Mouse (Mus musculus) left cerebral cortex, adult 18-20 months (tissue): ENCODE measurements around the gene Nid1. TPM values are rescaled to one million over a fixed set of nuclear protein-coding genes. Genes with fewer than 3 reads are reported as not detected.
A peak's percentile ranks its signal among the peaks of the same experiment; 100 is the strongest.

Source experiments
- DNase-seq, 2 experiments: peaks; one replicate each; pipeline ENCODE4 v3.0.0; 2021 to 2022; ENCODE audit warnings: low spot score in 2 of 2, mixed read lengths in 1 of 2
- total RNA-seq, 2 experiments: library from RNA; stranded (reverse); gene quantifications; 2 replicates each; pipeline ENCODE4 v1.2.3; 2021

The Nid1 gene
- total RNA-seq, 2 experiments from 2014 or later, result 4.5 to 4.9 TPM

GRCm38 (mm10) chr13:13537272-13538015, 100.1 kb downstream of the Nid1 start:
- no peak for DNase-seq

GRCm38 (mm10) chr13:13538585-13539300, 101.4 kb downstream of the Nid1 start:
- DNase-seq, result no peak

- peak in 1 of 2 experiments; percentile 51 for DNase-seq
These were observed 105.7 kb downstream of the Nid1 start for GRCm38 (mm10) chr13:13543073-13543472.

- DNase-seq, result peak; percentile 80 to 84
These were observed 109.4 kb downstream of the Nid1 start for GRCm38 (mm10) chr13:13546792-13547191.

- no peak for DNase-seq
These were observed 110.5 kb downstream of the Nid1 start for GRCm38 (mm10) chr13:13547889-13548288.

- peak in 1 of 2 experiments; percentile 21 for DNase-seq
These were observed 111.3 kb downstream of the Nid1 start for GRCm38 (mm10) chr13:13548431-13549190.

GRCm38 (mm10) chr13:13549687-13550660, 112.6 kb downstream of the Nid1 start:
- no peak for DNase-seq

GRCm38 (mm10) chr13:13552020-13552419, 114.7 kb downstream of the Nid1 start:
- no peak for DNase-seq

- no peak for DNase-seq
These were observed 116.3 kb downstream of the Nid1 start for GRCm38 (mm10) chr13:13553660-13554059.

- peak; percentile 39 to 70 for DNase-seq
These were observed 117.8 kb downstream of the Nid1 start for GRCm38 (mm10) chr13:13555196-13555595.

GRCm38 (mm10) chr13:13557001-13557743, 119.8 kb downstream of the Nid1 start:
- no peak for DNase-seq

- no peak for DNase-seq
These were observed 120.9 kb downstream of the Nid1 start for GRCm38 (mm10) chr13:13558251-13558650.

- DNase-seq, result no peak
These were observed 121.5 kb downstream of the Nid1 start for GRCm38 (mm10) chr13:13558900-13559299.

Other genes with a start within 250 kb of the Nid1 start
- 10 to 100 TPM; 21.3 to 23.1 TPM for gene Gpr137b, start 43.5 kb upstream of the Nid1 start, total RNA-seq
- gene Lyst, start 152.8 kb downstream of the Nid1 start, total RNA-seq, result 10 to 100 TPM; 51.1 to 58.6 TPM